Mouse (Mus musculus): Measurements from ENCODE around the gene Phldb2.

Gene Phldb2

GRCm38 (mm10) chr16:45841806-45842205 is 111.6 kb downstream of the Phldb2 start:
- DNase-seq (ENCODE audit: low spot score in 2 of 2) = no peak

- no peak for DNase-seq (ENCODE audit: low spot score in 2 of 2)
Measured at GRCm38 (mm10) chr16:45841016-45841415, 112.4 kb downstream of the Phldb2 start.

- DNase-seq (ENCODE audit: low spot score in 2 of 2) = no peak
Measured at GRCm38 (mm10) chr16:45837541-45838342, 115.7 kb downstream of the Phldb2 start.

- DNase-seq (ENCODE audit: low spot score in 2 of 2) = no peak
Measured at GRCm38 (mm10) chr16:45832747-45833108, 120.7 kb downstream of the Phldb2 start.

GRCm38 (mm10) chr16:45832061-45832746 is 121.2 kb downstream of the Phldb2 start:
- DNase-seq (ENCODE audit: low spot score in 2 of 2) = no peak

GRCm38 (mm10) chr16:45831094-45831872 is 122.1 kb downstream of the Phldb2 start:
- no peak for DNase-seq (ENCODE audit: low spot score in 2 of 2)

- no peak for DNase-seq (ENCODE audit: low spot score in 2 of 2)
Measured at GRCm38 (mm10) chr16:45830096-45830866, 123.1 kb downstream of the Phldb2 start.

GRCm38 (mm10) chr16:45825309-45825708 is 128.1 kb downstream of the Phldb2 start:
- no peak for DNase-seq (ENCODE audit: low spot score in 2 of 2)

- DNase-seq (ENCODE audit: low spot score in 2 of 2) = no peak
Measured at GRCm38 (mm10) chr16:45824025-45824424, 129.4 kb downstream of the Phldb2 start.

GRCm38 (mm10) chr16:45819911-45820310 is 133.5 kb downstream of the Phldb2 start:
- DNase-seq (ENCODE audit: low spot score in 2 of 2) = no peak

GRCm38 (mm10) chr16:45817795-45818194 is 135.6 kb downstream of the Phldb2 start:
- no peak for DNase-seq (ENCODE audit: low spot score in 2 of 2)

- no peak for DNase-seq (ENCODE audit: low spot score in 2 of 2)
Measured at GRCm38 (mm10) chr16:45816670-45817069, 136.7 kb downstream of the Phldb2 start.

- no peak for DNase-seq (ENCODE audit: low spot score in 2 of 2)
Measured at GRCm38 (mm10) chr16:45814611-45815010, 138.8 kb downstream of the Phldb2 start.

- no peak for DNase-seq (ENCODE audit: low spot score in 2 of 2)
Measured at GRCm38 (mm10) chr16:45811788-45812187, 141.6 kb downstream of the Phldb2 start.

GRCm38 (mm10) chr16:45810829-45811326 is 142.5 kb downstream of the Phldb2 start:
- DNase-seq (ENCODE audit: low spot score in 2 of 2) = no peak

GRCm38 (mm10) chr16:45810155-45810554 is 143.2 kb downstream of the Phldb2 start:
- DNase-seq (ENCODE audit: low spot score in 2 of 2) = no peak

GRCm38 (mm10) chr16:45804708-45805107 is 148.7 kb downstream of the Phldb2 start:
- no peak for DNase-seq (ENCODE audit: low spot score in 2 of 2)

- DNase-seq (ENCODE audit: low spot score in 2 of 2) = no peak
Measured at GRCm38 (mm10) chr16:45800406-45800805, 153.0 kb downstream of the Phldb2 start.

GRCm38 (mm10) chr16:45799150-45799549 is 154.2 kb downstream of the Phldb2 start:
- no peak for DNase-seq (ENCODE audit: low spot score in 2 of 2)

GRCm38 (mm10) chr16:45798591-45798990 is 154.8 kb downstream of the Phldb2 start:
- no peak for DNase-seq (ENCODE audit: low spot score in 2 of 2)

GRCm38 (mm10) chr16:45796815-45797214 is 156.6 kb downstream of the Phldb2 start:
- DNase-seq (ENCODE audit: low spot score in 2 of 2) = no peak

All from spleen, postnatal 4 days (tissue).